Mouse (Mus musculus) lung, postnatal 0 days (tissue): ENCODE measurements around the gene Anpep.

Experiments used
- CTCF ChIP-seq: IDR thresholded peaks from 2 replicates; pipeline ENCODE4 v1.5.1; 2016; ENCODE audit warnings: antibody characterized with exemption, mild to moderate bottlenecking
- EP300 ChIP-seq: IDR thresholded peaks from 2 replicates; pipeline ENCODE4 v1.6.1; 2016; ENCODE audit warnings: antibody characterized with exemption, mild to moderate bottlenecking, control low read depth

DNA sequence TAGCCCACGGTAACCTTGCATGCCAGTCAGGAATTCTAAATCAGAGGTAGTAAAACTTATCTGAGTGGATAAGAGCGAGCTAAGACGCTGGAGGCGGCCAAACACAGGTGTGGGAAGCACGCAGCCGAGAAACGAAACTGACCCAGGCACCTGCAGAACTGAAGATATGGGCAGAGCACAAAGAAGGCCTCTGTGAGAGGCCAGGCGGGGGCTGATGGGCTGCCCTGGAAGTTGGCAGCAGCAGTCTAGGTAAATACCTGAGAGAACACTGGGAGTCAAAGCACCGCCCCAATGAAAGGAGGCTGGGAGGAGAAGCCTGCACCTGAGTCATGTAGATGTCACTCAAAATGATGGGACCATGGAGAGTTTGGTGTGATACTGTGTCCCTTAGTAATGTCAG is 27.7 kb upstream of the Anpep start:
- TF ChIP-seq CTCF (no peak), EP300 (no peak)
